Mouse (Mus musculus): ENCODE data around the gene Zcchc24. TPM values are rescaled to one million over a fixed set of nuclear protein-coding genes. Genes with fewer than 3 reads are reported as not detected.

Zcchc24 gene
- polyA plus RNA-seq, 1 experiment = 36.4 TPM

DNA sequence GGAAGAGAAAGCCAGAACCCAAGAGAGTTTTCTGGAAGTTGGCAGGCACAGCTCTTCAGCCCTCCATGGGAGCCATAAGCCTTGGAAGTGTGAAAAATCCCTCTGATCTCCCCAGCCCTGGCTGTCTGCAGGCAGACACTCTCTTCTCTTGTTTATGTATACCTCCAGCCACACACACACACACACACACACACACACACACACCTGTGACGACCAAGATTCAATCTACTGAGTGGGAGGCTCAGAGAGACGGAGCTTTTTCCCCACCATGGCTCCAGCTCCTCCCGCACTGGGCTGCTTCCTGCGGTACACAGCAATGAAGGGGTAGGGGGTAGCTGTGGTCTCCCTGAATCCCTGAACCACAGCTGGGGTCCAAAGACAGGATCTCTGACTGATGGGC, 2.4 kb downstream of the Zcchc24 start:
- TF ChIP-seq MYOD1 (IDR thresholded peaks at IDR 0.05; ENCODE audit: control insufficient read depth, insufficient read length, low read depth) = no peak
- TF ChIP-seq CEBPB (IDR thresholded peaks at IDR 0.05; ENCODE audit: low read depth) = no peak
- TF ChIP-seq FOSL1 (IDR thresholded peaks at IDR 0.05; ENCODE audit: insufficient read depth, low read length, poor library complexity, severe bottlenecking) = no peak
- TF ChIP-seq MAX (IDR thresholded peaks at IDR 0.05) = no peak
- no peak for TF ChIP-seq CTCF (IDR thresholded peaks at IDR 0.05; ENCODE audit: control insufficient read depth, insufficient read depth, insufficient read length)
- no peak for TF ChIP-seq MYOG (IDR thresholded peaks at IDR 0.05; ENCODE audit: control insufficient read depth, extremely low read depth, insufficient read length)
- TF ChIP-seq USF1 (IDR thresholded peaks at IDR 0.05; ENCODE audit: low read depth) = no peak
- Histone ChIP-seq H3K36me3 (ENCODE audit: control insufficient read depth, insufficient read depth) (peaks cover 30% of the 10 kb centered on the region), H3ac (ENCODE audit: control insufficient read depth, insufficient read length, low read depth) (no peak overlapping the region), H3K79me2 (ENCODE audit: control insufficient read depth, insufficient read depth) (peaks cover 72% of the 10 kb centered on the region), H3K4me3 (ENCODE audit: insufficient read depth, poor library complexity, severe bottlenecking) (no peak overlapping the region), H3K27me3 (ENCODE audit: control insufficient read depth, insufficient read depth, insufficient read length) (no peaks in the 10 kb centered on the region), H3K79me3 (ENCODE audit: low read depth) (peaks cover 63% of the 10 kb centered on the region)

DNA sequence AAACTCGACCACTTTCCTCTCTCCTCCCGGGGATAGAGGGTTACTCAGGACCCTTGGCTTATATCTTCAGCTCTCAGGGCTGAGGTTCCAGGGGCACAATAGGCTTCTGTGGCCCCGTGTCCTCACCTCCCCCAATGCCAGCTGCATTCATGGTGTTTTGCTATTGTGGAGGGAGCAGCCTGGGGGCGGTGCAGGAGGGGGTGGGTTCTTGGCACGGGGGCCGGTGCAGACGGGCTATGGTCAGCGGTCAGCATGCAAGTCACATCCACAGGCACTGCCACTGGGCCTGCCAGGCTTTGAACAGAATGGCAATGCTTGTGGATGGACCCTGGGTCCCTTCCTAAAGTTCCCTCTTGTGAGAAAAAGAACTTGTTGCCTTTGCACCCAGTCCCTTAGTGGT, 2.9 kb downstream of the Zcchc24 start:
- H3K79me2 ChIP-seq (ENCODE audit: control insufficient read depth, insufficient read depth) = peaks cover 77% of the 10 kb centered on the region
- no peaks in the 10 kb centered on the region for H3K27me3 ChIP-seq (ENCODE audit: control insufficient read depth, insufficient read depth, insufficient read length)
- no peak overlapping the region for H3K4me3 ChIP-seq (ENCODE audit: insufficient read depth, poor library complexity, severe bottlenecking)
- TF ChIP-seq MAX (IDR thresholded peaks at IDR 0.05) (no peak), MYOD1 (IDR thresholded peaks at IDR 0.05; ENCODE audit: control insufficient read depth, insufficient read length, low read depth) (no peak), CTCF (IDR thresholded peaks at IDR 0.05; ENCODE audit: control insufficient read depth, insufficient read depth, insufficient read length) (no peak), MYOG (IDR thresholded peaks at IDR 0.05; ENCODE audit: control insufficient read depth, extremely low read depth, insufficient read length) (no peak), USF1 (IDR thresholded peaks at IDR 0.05; ENCODE audit: low read depth) (no peak), FOSL1 (IDR thresholded peaks at IDR 0.05; ENCODE audit: insufficient read depth, low read length, poor library complexity, severe bottlenecking) (no peak), CEBPB (IDR thresholded peaks at IDR 0.05; ENCODE audit: low read depth) (no peak)
- no peak overlapping the region for H3ac ChIP-seq (ENCODE audit: control insufficient read depth, insufficient read length, low read depth)
- peaks cover 68% of the 10 kb centered on the region for H3K79me3 ChIP-seq (ENCODE audit: low read depth)
- peaks cover 35% of the 10 kb centered on the region for H3K36me3 ChIP-seq (ENCODE audit: control insufficient read depth, insufficient read depth)

DNA sequence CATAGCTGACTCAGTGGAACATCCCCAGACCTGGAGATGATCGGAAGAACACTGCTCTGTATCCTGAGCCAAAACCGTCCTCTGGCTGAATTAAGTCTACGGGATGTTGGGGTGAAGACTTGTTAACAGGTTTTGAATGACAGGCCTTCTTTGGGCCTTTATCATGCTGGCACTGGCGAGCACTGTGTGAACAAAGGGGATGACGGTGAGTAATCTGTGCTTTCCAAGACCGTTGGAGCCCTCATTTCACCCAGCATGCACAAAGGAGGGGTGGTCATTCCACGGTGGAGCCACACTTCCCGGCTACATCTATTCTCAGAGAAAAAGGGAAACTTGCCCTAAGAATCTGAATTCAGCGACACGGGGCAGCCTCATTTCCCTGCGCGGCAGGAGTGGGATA, 3.7 kb downstream of the Zcchc24 start:
- TF ChIP-seq FOSL1 (IDR thresholded peaks at IDR 0.05; ENCODE audit: insufficient read depth, low read length, poor library complexity, severe bottlenecking) = no peak
- no peak for TF ChIP-seq CTCF (IDR thresholded peaks at IDR 0.05; ENCODE audit: control insufficient read depth, insufficient read depth, insufficient read length)
- TF ChIP-seq CEBPB (IDR thresholded peaks at IDR 0.05; ENCODE audit: low read depth) = no peak
- TF ChIP-seq MYOD1 (IDR thresholded peaks at IDR 0.05; ENCODE audit: control insufficient read depth, insufficient read length, low read depth) = no peak
- TF ChIP-seq MAX (IDR thresholded peaks at IDR 0.05) = no peak
- TF ChIP-seq USF1 (IDR thresholded peaks at IDR 0.05; ENCODE audit: low read depth) = no peak
- no peak for TF ChIP-seq MYOG (IDR thresholded peaks at IDR 0.05; ENCODE audit: control insufficient read depth, extremely low read depth, insufficient read length)
- Histone ChIP-seq H3K27me3 (ENCODE audit: control insufficient read depth, insufficient read depth, insufficient read length) (no peaks in the 10 kb centered on the region), H3ac (ENCODE audit: control insufficient read depth, insufficient read length, low read depth) (no peak overlapping the region), H3K36me3 (ENCODE audit: control insufficient read depth, insufficient read depth) (peaks cover 38% of the 10 kb centered on the region), H3K4me3 (ENCODE audit: insufficient read depth, poor library complexity, severe bottlenecking) (no peak overlapping the region), H3K79me2 (ENCODE audit: control insufficient read depth, insufficient read depth) (peaks cover 85% of the 10 kb centered on the region), H3K79me3 (ENCODE audit: low read depth) (peaks cover 69% of the 10 kb centered on the region)

DNA sequence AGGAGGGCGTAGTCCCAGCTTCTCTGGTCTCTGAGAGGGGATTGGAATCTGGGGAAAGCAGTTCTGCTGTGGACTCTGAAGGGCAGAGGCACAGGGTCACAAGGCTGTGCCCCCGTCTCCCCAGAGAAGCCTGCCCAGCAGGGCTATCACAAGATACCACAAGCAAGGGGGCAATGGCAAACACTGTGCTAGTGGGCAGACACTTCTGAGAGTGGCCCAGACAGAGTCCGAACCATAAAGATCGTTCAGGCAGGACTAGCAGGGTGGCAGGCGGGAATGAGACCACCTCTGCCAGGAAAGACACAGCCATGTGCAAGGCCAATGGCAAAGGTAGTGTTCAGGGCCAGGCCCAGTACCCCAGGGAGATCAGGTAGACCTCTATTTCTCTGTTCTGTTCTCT, 7.7 kb downstream of the Zcchc24 start:
- H3K4me3 ChIP-seq (ENCODE audit: insufficient read depth, poor library complexity, severe bottlenecking) = no peak overlapping the region
- peaks cover 72% of the 10 kb centered on the region for H3K79me3 ChIP-seq (ENCODE audit: low read depth)
- peaks cover 94% of the 10 kb centered on the region for H3K79me2 ChIP-seq (ENCODE audit: control insufficient read depth, insufficient read depth)
- no peak overlapping the region for H3ac ChIP-seq (ENCODE audit: control insufficient read depth, insufficient read length, low read depth)
- peaks cover 57% of the 10 kb centered on the region for H3K36me3 ChIP-seq (ENCODE audit: control insufficient read depth, insufficient read depth)
- no peak for TF ChIP-seq USF1 (IDR thresholded peaks at IDR 0.05; ENCODE audit: low read depth)
- no peaks in the 10 kb centered on the region for H3K27me3 ChIP-seq (ENCODE audit: control insufficient read depth, insufficient read depth, insufficient read length)

DNA sequence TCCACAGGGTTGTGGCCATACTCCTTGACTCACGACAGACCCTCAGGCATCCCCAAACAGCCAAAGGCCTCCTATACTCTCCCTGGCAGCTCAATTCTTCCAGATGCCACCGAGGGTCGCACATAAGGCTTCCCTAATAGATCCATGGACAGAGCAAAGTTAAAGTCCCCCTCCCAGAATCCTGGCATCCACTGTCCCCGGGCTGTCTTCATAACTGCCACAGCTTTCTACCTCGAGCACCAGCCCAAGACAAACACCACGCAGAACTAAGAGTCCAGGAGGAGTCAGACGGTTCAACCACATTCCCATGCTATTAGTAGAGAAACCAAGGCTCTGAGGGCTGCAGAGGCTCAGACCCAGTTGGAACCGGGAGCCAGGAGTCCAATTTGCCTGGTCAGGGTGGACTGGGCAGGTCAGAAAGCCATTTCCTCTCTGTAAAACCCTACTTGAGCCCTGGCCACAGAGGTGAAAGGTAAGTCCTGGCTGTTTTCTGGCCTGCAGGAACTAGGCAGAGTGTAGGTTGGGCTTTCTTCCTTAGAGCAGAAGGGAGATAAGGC, 8.8 kb downstream of the Zcchc24 start:
- H3ac ChIP-seq (ENCODE audit: control insufficient read depth, insufficient read length, low read depth) = peak overlapping the region; percentile 45
- peaks cover 64% of the 10 kb centered on the region for H3K79me3 ChIP-seq (ENCODE audit: low read depth)
- no peaks in the 10 kb centered on the region for H3K27me3 ChIP-seq (ENCODE audit: control insufficient read depth, insufficient read depth, insufficient read length)
- TF ChIP-seq MYOD1 (IDR thresholded peaks at IDR 0.05; ENCODE audit: control insufficient read depth, insufficient read length, low read depth) (no peak), USF1 (IDR thresholded peaks at IDR 0.05; ENCODE audit: low read depth) (no peak), FOSL1 (IDR thresholded peaks at IDR 0.05; ENCODE audit: insufficient read depth, low read length, poor library complexity, severe bottlenecking) (no peak), MYOG (IDR thresholded peaks at IDR 0.05; ENCODE audit: control insufficient read depth, extremely low read depth, insufficient read length) (no peak), CTCF (IDR thresholded peaks at IDR 0.05; ENCODE audit: control insufficient read depth, insufficient read depth, insufficient read length) (no peak), MAX (IDR thresholded peaks at IDR 0.05) (no peak), CEBPB (IDR thresholded peaks at IDR 0.05; ENCODE audit: low read depth) (no peak)
- peaks cover 65% of the 10 kb centered on the region for H3K36me3 ChIP-seq (ENCODE audit: control insufficient read depth, insufficient read depth)
- H3K4me3 ChIP-seq (ENCODE audit: insufficient read depth, poor library complexity, severe bottlenecking) = peak overlapping the region; percentile 12
- H3K79me2 ChIP-seq (ENCODE audit: control insufficient read depth, insufficient read depth) = peaks cover 93% of the 10 kb centered on the region

DNA sequence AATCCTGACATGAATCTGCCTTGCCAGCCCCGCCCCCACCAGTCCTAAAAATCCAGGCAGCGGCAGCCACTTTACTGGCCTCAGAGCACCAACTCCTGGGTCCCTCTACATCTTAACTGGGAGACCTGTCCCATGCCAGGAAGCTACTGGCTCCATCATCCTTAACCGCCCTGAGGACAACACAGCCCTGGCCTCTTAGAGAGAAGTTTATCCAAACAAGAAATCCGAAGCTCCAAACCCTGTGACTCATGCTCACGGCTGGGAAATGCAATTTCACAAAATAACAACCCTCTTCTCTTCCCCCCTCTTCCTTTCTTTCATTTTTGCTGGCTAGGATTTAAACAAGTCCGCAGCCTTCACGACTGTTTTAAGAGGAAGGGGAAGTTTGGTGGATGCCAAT, 9.3 kb downstream of the Zcchc24 start:
- peak overlapping the region; percentile 12 for H3K4me3 ChIP-seq (ENCODE audit: insufficient read depth, poor library complexity, severe bottlenecking)
- TF ChIP-seq MYOG (IDR thresholded peaks at IDR 0.05; ENCODE audit: control insufficient read depth, extremely low read depth, insufficient read length) (no peak), FOSL1 (IDR thresholded peaks at IDR 0.05; ENCODE audit: insufficient read depth, low read length, poor library complexity, severe bottlenecking) (no peak), USF1 (IDR thresholded peaks at IDR 0.05; ENCODE audit: low read depth) (no peak), MAX (IDR thresholded peaks at IDR 0.05) (no peak), CTCF (IDR thresholded peaks at IDR 0.05; ENCODE audit: control insufficient read depth, insufficient read depth, insufficient read length) (no peak), CEBPB (IDR thresholded peaks at IDR 0.05; ENCODE audit: low read depth) (no peak), MYOD1 (IDR thresholded peaks at IDR 0.05; ENCODE audit: control insufficient read depth, insufficient read length, low read depth) (no peak)
- H3K79me3 ChIP-seq (ENCODE audit: low read depth) = peaks cover 59% of the 10 kb centered on the region
- H3K27me3 ChIP-seq (ENCODE audit: control insufficient read depth, insufficient read depth, insufficient read length) = no peaks in the 10 kb centered on the region
- peak overlapping the region; percentile 45 for H3ac ChIP-seq (ENCODE audit: control insufficient read depth, insufficient read length, low read depth)
- peaks cover 65% of the 10 kb centered on the region for H3K36me3 ChIP-seq (ENCODE audit: control insufficient read depth, insufficient read depth)
- H3K79me2 ChIP-seq (ENCODE audit: control insufficient read depth, insufficient read depth) = peaks cover 93% of the 10 kb centered on the region

Measured in C2C12 (cell line).